Mouse (Mus musculus) lung, adult 2 months (tissue): ENCODE results near the gene Cmas.

Experiments used
- CTCF ChIP-seq: fragments of 200-500 bp; IDR thresholded peaks from 2 replicates; pipeline ENCODE4 v1.5.1; 2011; ENCODE audit warnings: mild to moderate bottlenecking, low read length, control low read depth; ENCODE audit not compliant: insufficient read depth
- POLR2A ChIP-seq: fragments of 200-500 bp; IDR thresholded peaks from 2 replicates; pipeline ENCODE4 v1.6.1; 2011; ENCODE audit warnings: low read depth, mild to moderate bottlenecking, control low read depth, low read length, borderline replicate concordance; ENCODE audit errors: extremely low read depth

DNA sequence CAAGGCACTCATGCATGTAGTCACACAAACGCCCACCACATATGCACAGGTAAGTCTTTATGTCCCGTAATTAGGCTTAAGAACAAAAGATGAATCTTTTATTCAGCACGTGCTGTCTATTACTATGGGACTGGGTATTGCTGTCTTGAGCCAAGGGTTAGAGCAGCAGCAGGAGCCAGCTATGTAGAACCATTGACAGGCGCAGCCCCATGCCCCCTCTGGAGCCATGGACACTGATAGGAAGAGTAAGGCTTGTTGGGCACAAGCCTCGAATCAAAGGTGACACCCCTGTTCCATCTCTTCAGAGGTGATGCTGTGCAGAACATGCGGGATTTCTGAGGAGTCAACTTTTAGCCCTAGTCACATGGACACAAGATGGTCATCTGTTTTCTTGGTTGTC, 2.1 kb downstream of the Cmas start:
- TF ChIP-seq CTCF (no peak), POLR2A (no peak)
